Mouse (Mus musculus) heart, adult 11 months (tissue): ENCODE results near the gene Hba-x.
A peak's percentile ranks its signal among the peaks of the same experiment; 100 is the strongest.

ENCODE experiments used
- DNase-seq: peaks from one replicate; pipeline ENCODE4 v3.0.0; 2022

Hba-x gene

GRCm38 (mm10) chr11:32250880-32251763 lies 25.1 kb upstream of the Hba-x start:
- peak; percentile 79 for DNase-seq

GRCm38 (mm10) chr11:32253121-32253520 lies 23.1 kb upstream of the Hba-x start:
- peak; percentile 76 for DNase-seq

GRCm38 (mm10) chr11:32256146-32256545 lies 20.1 kb upstream of the Hba-x start:
- peak; percentile 42 for DNase-seq

- DNase-seq: no peak
Observed at GRCm38 (mm10) chr11:32256566-32256965, 19.6 kb upstream of the Hba-x start.

- DNase-seq: no peak
Observed at GRCm38 (mm10) chr11:32262674-32263415, 13.4 kb upstream of the Hba-x start.

- no peak for DNase-seq
Observed at GRCm38 (mm10) chr11:32265117-32265738, 11.0 kb upstream of the Hba-x start.

- no peak for DNase-seq
Observed at GRCm38 (mm10) chr11:32266194-32266593, 10.0 kb upstream of the Hba-x start.

- DNase-seq: no peak
Observed at GRCm38 (mm10) chr11:32266776-32267175, 9.4 kb upstream of the Hba-x start.

GRCm38 (mm10) chr11:32267188-32267884 lies 8.9 kb upstream of the Hba-x start, which contains the start of gene Nprl3:
Gene Nprl3, minus strand, starts transcription at chr11:32267707.
- peak; percentile 100 for DNase-seq

- peak; percentile 92 for DNase-seq
Observed at GRCm38 (mm10) chr11:32267964-32268363, 8.2 kb upstream of the Hba-x start.

- peak; percentile 75 for DNase-seq
Observed at GRCm38 (mm10) chr11:32268952-32269351, 7.2 kb upstream of the Hba-x start.

GRCm38 (mm10) chr11:32271178-32271577 lies 5.0 kb upstream of the Hba-x start:
- peak; percentile 72 for DNase-seq

GRCm38 (mm10) chr11:32277736-32278457 lies 1.7 kb downstream of the Hba-x start:
- DNase-seq: peak; percentile 68

GRCm38 (mm10) chr11:32278458-32278957 lies 2.3 kb downstream of the Hba-x start:
- DNase-seq: peak; percentile 79

- peak; percentile 71 for DNase-seq
Observed at GRCm38 (mm10) chr11:32280646-32281045, 4.4 kb downstream of the Hba-x start.

GRCm38 (mm10) chr11:32281416-32282144 lies 5.4 kb downstream of the Hba-x start:
- DNase-seq: peak; percentile 31

- DNase-seq: peak; percentile 76
Observed at GRCm38 (mm10) chr11:32283091-32283777, 7.0 kb downstream of the Hba-x start, which contains the start of gene Hba-a1. Gene Hba-a1, plus strand, starts transcription at chr11:32283511.

GRCm38 (mm10) chr11:32284582-32284981 lies 8.4 kb downstream of the Hba-x start:
- DNase-seq: peak; percentile 55

GRCm38 (mm10) chr11:32285031-32285775 lies 9.0 kb downstream of the Hba-x start:
- DNase-seq: peak; percentile 50

GRCm38 (mm10) chr11:32285887-32286286 lies 9.7 kb downstream of the Hba-x start:
- peak; percentile 17 for DNase-seq
